Mouse (Mus musculus): Measurements from ENCODE around the gene Zbtb20.

DNA sequence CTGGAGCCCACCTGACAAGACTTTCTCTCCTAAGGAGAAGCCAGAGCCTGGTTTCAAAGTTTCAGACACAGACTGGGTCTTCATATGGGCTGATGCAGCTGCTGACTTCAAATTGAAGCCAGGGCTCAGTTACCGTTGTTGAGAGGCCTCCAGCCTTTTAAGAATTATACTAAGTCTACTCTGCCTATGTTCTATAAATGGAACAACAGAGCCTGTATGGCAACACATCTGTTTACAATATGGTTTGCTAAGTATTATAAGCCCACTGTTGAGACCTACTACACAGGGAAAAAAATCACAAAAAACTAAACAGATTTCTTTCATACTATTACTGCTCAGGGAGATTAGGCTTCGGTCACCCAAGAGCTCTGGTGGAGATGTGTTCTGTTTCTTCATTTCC lies 12.4 kb upstream of the Zbtb20 start:
- no peak for TF ChIP-seq CTCF (IDR thresholded peaks at IDR 0.05; ENCODE audit: extremely low read depth, insufficient read length, insufficient replicate concordance, low read depth, low read length)
- no peak for TF ChIP-seq POLR2A (IDR thresholded peaks at IDR 0.05; ENCODE audit: low read depth, low read length)

All from small intestine, adult 2 months (tissue).